1 mouse cellular context compared by ENCODE assay signal in the genomic region with DNA sequence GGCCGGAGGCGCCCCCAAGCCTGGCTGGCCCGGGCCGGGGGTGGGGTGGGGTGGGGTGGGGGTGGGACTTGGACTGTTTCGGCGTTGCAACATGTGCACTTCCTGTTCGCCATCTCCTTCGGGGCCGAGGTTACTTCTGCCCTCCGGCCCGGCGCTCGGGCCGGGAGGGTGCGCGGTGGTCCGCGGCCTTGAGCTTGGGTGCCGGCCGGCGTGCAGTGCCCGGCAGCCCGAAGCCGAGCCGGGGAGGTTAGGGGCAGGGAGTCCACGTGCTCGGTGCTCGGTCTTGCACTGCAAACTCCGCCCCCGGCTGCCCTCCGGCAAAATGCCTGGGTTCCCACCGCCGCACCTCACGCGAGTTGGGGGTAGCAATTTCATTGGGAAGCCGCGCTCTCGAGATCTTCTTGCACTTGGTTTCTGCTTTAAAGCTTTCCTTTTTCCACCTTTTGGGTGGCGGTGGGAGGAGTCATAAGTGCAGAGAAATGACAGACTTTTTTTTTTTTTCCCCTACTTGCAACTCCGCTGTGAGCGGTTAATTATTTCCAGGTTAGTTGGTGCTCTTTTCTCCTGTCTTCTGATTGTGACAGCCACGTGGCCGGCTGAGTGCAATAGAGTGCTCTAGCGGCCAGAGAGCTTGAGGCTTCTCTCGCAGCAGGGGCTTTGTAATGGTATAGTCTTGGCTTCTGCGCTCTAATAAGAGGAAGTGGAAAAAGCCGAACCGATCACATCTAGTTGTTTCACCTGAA.
TF ChIP-seq lines count a peak whose summit lies in the region.

No protein-coding gene starts in this region.

TF ChIP-seq in CH12.LX, 34 proteins besides CTCF, POLR2A, EP300 and RAD21 (continued from another document):
- TF ChIP-seq ZNF384 (IDR thresholded peaks at IDR 0.05; ENCODE audit: low read depth, low read length) (peak; percentile 92), ELF1 (IDR thresholded peaks at IDR 0.05; ENCODE audit: low read depth, low read length) (peak; percentile 49; the same call in 1 of the 2 replicates), USF1 (IDR thresholded peaks at IDR 0.05; ENCODE audit: low read depth, low read length) (peak; percentile 57), ZC3H11A (IDR thresholded peaks at IDR 0.05; ENCODE audit: low read depth, low read length) (no peak), IRF4 (IDR thresholded peaks at IDR 0.05; ENCODE audit: low read depth, low read length) (peak; percentile 76), SMC3 (IDR thresholded peaks at IDR 0.05; ENCODE audit: low read depth, low read length) (no peak; the same call in 1 of the 2 replicates), GABPA (IDR thresholded peaks at IDR 0.05; ENCODE audit: insufficient replicate concordance, low read depth, low read length) (no peak), RCOR1 (conservative IDR thresholded peaks at IDR 0.05; ENCODE audit: low read depth, low read length) (peak; percentile 63; the same call in 1 of the 2 replicates), CHD1 (IDR thresholded peaks at IDR 0.05; ENCODE audit: low read depth, low read length) (peak; percentile 68), USF2 (conservative IDR thresholded peaks at IDR 0.05; ENCODE audit: low read depth, low read length) (no peak), ETS1 (conservative IDR thresholded peaks at IDR 0.05; ENCODE audit: low read depth, low read length) (peak; percentile 65), MYC (IDR thresholded peaks at IDR 0.05; ENCODE audit: low read depth, low read length) (peak; percentile 99), NELFE (IDR thresholded peaks at IDR 0.05; ENCODE audit: low read depth, low read length) (peak; percentile 54), MAZ (IDR thresholded peaks at IDR 0.05; ENCODE audit: low read depth, low read length) (0 out of 2 replicates have a peak, but pooled peaks have one; percentile 56), ZMIZ1 (IDR thresholded peaks at IDR 0.05; ENCODE audit: low read depth, low read length) (0 out of 2 replicates have a peak, but pooled peaks have one; percentile 75), ZKSCAN1 (IDR thresholded peaks at IDR 0.05; ENCODE audit: borderline replicate concordance, low read depth, low read length) (no peak), MAX (IDR thresholded peaks at IDR 0.05; ENCODE audit: low read length) (peak; percentile 98), MAFK (IDR thresholded peaks at IDR 0.05; ENCODE audit: insufficient replicate concordance, low read length) (no peak), POLR2AphosphoS2 (IDR thresholded peaks at IDR 0.05; ENCODE audit: low read depth, low read length) (peak; percentile 52; the same call in 1 of the 2 replicates), BHLHE40 (IDR thresholded peaks at IDR 0.05; ENCODE audit: low read depth, low read length) (peak; percentile 88), JUND (conservative IDR thresholded peaks at IDR 0.05; ENCODE audit: low read depth, low read length) (no peak), NRF1 (IDR thresholded peaks at IDR 0.05; ENCODE audit: low read depth, low read length) (no peak), KAT2A (IDR thresholded peaks at IDR 0.05; ENCODE audit: insufficient replicate concordance, low read length) (0 out of 2 replicates have a peak, but pooled peaks have one; percentile 48), TCF12 (IDR thresholded peaks at IDR 0.05; ENCODE audit: low read depth, low read length) (0 out of 2 replicates have a peak, but pooled peaks have one; percentile 35), CHD2 (IDR thresholded peaks at IDR 0.05; ENCODE audit: low read length) (0 out of 2 replicates have a peak, but pooled peaks have one; percentile 37)
